Mouse (Mus musculus): Measurements from ENCODE around the gene Hhat.

DNA sequence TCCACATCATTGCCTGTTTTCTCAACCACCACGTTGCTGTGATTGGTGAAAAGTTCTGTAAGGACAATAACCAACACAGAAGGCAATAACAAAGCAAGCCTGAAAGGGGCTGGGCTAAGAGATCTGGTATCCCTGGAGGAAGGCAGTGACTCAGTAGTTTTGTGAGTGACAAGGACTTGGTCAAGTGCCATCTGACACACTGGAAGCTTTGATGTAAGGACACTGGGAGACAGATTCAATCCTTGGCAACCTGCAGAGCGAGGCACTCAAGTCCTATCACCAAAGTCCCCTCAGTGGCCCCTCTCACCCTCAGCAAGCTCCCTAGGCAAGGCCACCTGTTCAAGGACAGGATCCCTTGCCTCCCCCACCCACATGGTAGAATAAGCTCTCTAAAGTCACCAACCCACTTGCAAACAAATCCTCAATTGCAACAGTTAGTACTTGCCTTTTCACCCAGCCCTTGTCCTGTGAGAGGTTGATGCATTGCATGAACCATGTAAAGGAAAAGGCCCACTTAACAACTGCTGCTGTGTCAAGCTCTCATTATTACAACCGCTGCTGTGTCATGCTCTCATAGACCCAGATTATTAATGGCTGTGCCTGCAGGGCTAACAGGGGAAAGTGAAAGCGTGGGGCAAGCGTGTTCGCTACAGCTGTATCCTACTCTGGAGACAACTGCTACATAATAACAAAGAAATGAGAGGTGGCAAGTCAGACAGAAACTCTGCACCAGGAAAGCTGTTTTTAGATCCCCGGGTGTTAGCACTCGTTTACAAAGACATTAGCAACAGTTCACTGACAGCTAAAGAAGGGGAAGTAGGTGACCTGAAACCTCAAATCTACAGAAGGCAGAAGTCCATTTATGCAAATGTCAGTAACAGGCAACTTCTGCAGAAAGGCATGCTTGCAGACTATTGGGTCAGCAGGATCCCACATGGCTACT lies 18.1 kb downstream of the Hhat start:
- TF ChIP-seq GABPA (IDR thresholded peaks at IDR 0.05; ENCODE audit: low read depth, low read length) (no peak), MAZ (IDR thresholded peaks at IDR 0.05; ENCODE audit: low read depth, low read length) (no peak), MEF2A (IDR thresholded peaks at IDR 0.05; ENCODE audit: extremely low read depth, insufficient replicate concordance, low read depth, low read length, poor library complexity, severe bottlenecking) (no peak), ZC3H11A (IDR thresholded peaks at IDR 0.05; ENCODE audit: low read depth, low read length) (no peak), POLR2A (IDR thresholded peaks at IDR 0.05; ENCODE audit: control insufficient read depth in 1 of 2, insufficient read depth in 1 of 2, low read depth in 1 of 2, low read length in 2 of 2, poor library complexity in 1 of 2) (no peak), USF1 (IDR thresholded peaks at IDR 0.05; ENCODE audit: low read depth, low read length) (no peak), MXI1 (IDR thresholded peaks at IDR 0.05; ENCODE audit: low read depth, low read length) (peak; percentile 78), E2F4 (IDR thresholded peaks at IDR 0.05; ENCODE audit: borderline replicate concordance, low read depth, low read length) (no peak), NRF1 (IDR thresholded peaks at IDR 0.05; ENCODE audit: insufficient read depth, low read depth, low read length, poor library complexity, severe bottlenecking) (no peak), CTCF (IDR thresholded peaks at IDR 0.05 in 2 of 3, conservative IDR thresholded peaks at IDR 0.05 in 1 of 3; ENCODE audit: control insufficient read depth in 1 of 3, insufficient read depth in 1 of 3, low read depth in 2 of 3, low read length in 3 of 3, poor library complexity in 1 of 3, severe bottlenecking in 1 of 3) (no peak)

Measured in MEL (cell line).